Mouse (Mus musculus) frontal cortex, postnatal 14 days (tissue): ENCODE results near the gene P4ha3.

Experiments
- DNase-seq, 2 experiments: peaks; one replicate each; pipeline ENCODE4 v3.0.0; 2022; ENCODE audit warnings: low spot score in 2 of 2

P4ha3 gene

DNA sequence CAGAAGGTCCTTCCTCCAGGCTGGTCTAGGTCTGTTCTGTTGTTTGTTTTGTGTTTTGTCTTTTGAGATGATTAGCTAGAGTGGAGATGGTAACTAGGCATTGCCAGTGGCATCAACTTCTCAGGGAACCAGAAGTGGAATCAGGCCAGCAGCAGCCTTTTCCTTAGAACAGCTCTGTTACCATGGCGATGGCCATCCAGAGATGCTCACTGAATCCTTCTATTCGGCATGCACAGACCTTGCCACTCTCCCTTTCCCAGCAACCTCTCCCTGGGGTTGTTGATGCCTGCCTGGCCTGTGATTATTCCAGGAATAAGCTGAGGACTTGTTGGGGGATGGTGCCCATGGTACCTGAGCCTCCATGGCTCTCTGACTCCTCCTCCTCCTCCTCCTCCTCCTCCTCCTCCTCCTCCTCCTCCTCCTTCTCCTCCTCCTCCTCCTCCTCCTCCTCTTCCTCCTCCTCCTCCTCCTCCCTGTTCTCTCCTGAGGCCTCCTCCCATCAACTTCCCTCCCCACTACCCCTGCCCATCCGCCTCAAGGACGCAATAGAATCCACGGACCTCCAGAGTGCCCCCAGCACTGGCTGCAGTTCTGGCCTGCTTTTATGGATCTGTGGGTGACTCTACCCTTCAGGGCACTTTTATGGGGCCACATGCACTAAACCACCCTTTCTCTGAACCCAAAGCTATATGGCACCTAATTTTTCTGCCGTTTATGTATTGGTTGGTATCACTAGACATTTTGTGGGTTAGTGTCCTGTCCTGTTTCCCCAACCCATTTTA lies 22.7 kb downstream of the P4ha3 start:
- peak; percentile 37 to 38 for DNase-seq

DNA sequence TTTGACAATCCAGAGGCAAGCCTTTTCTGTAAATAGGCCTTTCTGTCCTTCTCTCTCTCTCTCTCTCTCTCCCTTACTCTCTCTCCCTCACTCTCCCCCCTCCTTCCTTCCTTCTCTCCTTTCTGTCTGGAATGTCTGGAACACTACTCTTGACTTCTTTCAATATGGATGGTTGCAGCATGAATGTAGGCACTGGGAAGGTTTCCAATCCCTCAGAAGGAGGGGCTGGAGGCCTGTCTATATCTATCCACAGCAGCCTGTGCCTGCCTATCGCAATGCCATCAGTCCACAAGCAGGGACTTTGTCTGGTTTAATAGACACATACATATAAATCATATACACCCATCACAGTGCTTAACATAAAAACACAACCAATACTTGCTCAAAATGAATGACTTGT lies 23.9 kb downstream of the P4ha3 start:
- no peak for DNase-seq

DNA sequence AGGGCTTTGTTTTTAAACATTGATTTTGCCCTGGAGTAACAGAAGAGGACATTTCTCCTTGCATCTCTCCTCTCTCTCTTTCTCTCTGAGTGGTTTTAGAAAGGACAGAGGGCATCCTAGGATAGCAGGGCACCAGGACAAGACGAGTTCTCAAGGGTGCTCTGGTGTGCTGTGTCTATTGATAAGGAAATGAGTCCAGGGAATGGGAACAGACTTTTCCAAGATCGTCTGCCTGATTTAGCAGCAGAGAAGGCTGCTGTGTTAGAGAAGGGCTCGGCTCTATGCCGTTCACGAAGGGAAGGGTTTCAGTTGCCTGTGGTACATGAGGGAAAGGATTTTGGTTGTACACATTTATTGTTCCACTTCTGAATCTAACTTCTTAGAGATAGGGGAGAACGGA lies 24.4 kb downstream of the P4ha3 start:
- DNase-seq, result no peak

DNA sequence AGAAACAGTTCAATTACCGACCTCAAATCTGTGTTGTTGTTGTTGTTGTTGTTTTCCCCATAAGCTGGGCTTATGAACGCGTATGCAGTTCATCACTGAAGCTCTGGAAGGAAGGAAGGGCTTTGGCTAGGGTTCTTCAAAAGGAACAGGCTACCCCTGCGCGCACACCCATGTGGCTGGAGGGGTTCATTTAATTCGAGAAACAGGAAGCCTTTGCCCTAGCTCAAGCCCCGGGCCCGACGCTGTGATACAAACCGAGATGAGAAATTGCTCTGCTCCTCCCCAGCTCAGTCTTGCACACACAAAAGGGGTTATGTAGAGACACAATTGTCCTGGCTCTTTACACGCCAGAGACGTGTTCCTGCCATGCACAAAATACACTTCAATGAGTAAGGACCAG lies 25.0 kb downstream of the P4ha3 start:
- DNase-seq, result no peak

DNA sequence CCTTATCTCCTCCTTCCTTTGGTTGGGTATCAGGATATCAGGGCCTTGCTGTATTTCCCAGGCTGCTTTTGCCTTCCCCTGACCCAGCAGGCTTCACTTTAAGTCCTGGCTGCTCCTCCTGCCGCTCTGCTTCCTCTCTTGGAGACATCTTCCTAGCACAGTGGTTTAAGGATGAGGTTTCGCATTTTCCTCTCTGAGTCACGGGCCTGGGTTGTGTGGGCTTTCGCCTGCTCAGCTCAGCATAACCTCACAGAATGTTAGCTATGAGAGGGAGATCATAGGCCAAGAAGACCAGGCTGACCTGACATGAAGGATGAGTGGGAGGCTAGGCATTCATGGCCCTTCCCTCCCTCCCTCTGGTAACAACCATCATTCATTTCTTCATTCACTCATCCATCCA lies 27.4 kb downstream of the P4ha3 start:
- no peak for DNase-seq

DNA sequence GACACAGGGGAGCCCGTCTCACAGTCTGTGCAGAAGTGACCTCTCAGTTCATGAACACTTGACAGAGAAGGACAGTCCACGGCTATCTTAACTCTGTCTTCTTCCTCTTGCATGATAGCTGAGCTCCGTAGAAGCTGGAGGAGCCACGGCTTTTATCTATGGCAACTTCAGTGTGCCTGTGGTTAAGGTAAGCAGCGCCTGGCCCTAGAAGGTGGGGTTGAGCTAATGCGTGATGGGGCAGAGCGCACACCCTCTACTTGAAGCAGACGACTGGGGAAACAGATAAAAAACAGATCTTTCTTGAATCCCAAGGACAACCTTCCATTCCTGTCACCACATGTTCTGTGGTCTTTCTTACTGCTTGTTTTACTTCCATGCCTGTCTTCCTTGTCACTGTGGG lies 31.6 kb downstream of the P4ha3 start:
- DNase-seq, result no peak

DNA sequence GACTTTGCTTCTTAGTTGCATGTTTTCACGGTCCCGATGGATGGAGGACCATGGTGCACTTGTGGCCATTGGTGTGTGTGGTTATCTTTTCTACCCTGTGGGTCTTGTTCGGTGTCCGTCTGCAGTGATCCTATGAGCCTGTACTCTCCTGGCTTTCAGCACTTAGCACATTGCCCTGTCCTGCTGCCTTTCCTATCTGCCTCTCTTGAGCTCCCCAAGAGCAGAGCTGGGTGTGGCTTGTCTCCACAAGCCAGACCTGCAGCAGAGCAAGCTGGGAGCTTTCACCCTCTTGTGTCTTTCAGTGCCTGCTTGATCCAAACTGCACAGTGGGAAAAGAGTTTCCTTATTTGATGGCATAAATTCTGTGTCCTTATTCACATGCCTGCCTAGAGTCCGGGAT lies 32.2 kb downstream of the P4ha3 start:
- DNase-seq, result no peak

DNA sequence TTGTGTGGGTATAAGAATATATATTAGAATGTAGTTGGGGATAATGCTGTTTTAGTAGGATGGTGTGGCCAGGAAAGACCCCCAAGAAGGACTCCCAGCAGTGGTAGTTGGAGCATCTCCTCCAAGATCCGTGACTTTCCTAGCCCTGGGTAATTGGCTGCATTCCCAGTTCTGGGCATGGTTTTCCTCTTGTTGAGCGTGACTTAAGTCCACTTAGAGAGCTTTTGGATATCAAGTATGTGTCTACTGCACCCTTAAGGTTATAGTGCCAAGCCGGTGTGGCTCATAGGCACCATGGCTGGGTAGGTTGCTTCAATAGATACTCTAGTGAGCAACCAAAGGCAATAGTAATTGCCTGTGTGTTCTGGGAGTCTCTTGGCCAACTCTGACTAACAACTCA lies 38.4 kb downstream of the P4ha3 start:
- DNase-seq, result no peak

DNA sequence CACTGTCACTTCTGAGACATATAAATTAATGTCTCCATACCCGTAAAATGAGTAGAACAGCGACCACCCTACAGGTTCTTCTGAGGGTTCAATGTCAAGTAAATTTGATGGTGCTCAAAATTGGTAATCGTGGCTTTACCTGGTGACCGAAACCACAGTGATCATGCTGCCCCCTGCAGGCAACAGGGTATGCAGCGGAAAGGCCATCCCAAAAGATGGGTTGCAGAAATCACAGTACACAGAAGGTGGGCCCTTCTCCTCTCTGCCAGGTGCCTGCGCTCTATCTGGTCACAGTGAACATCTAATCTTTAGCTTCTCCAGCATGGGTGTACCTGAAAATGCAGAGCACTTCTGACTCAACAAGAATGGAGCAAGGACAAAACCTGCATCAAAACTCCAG lies 40.2 kb downstream of the P4ha3 start:
- DNase-seq, result no peak

DNA sequence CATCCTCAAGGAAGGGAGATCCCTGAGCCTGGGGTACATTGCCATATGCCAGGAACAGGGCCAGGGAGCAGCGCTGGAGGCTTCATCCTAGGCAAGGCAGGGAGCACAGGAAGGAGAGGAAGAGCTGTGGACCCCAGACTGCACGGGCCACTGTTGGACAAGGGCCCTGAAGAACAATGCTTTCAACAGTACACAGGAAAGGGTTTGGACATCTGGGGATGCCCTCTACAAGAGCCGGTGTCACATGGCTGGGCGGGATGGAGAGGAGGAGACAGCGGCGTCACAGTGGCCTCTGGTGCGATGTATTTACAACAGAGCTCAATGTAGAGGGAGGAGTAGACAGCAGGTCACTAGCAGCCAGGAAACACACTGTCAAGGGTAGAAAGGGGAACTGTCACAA lies 42.2 kb downstream of the P4ha3 start:
- DNase-seq, result no peak

DNA sequence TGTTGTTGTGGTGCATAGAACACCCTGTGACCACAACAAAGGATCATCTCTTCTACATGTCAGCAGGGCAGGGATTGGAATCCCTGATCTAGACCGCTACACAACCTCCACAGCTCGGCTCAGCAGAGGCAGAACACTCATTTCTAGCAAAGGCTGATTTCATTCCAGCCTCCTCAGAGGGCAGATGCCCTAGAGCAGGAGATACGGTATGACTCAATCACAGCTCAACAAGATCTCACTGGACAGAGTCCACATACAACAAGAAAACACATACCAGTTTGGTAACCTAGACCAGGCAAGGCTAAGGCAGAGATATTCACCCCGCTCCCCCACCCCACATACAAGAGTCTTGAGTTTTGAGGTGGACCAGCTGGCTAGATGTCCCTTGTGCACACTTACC lies 43.3 kb downstream of the P4ha3 start:
- no peak for DNase-seq

DNA sequence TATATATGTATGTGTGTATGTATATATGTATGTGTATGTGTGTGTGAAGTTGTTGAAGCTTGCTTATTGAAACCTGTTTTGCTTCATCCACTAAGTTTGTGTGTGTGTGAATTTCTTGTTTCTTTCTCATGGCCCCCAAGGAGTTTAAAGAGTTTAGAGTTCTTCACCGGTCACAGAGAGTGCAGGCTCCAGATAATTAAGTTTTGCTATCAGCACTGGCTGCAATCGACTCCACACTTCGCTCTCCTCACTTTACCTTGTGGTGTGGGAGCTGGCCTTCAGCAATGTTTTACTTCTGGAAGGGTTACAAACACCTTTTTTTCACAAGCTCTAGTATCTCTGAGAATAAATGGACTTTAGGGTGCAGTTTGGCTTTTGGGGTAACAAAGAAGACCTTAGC lies 45.9 kb downstream of the P4ha3 start:
- no peak for DNase-seq

DNA sequence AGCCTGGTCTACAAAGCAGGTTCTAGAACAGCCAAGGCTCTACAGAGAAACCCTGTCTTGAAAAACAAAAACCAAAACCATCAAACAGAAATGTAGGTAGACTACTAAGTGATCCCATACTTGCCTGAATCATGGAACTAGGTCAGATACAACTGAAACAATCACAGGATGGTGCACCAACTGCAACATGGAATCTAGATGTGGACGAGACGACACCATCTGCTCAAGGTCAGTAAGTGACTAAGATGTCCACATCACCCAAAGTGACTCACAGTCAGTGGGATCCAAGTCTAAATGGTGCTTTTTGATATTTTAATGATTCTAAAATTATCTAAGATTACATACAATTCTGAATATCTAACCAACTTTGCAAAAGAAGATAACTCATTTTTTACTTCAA lies 50.6 kb downstream of the P4ha3 start:
- no peak for DNase-seq

DNA sequence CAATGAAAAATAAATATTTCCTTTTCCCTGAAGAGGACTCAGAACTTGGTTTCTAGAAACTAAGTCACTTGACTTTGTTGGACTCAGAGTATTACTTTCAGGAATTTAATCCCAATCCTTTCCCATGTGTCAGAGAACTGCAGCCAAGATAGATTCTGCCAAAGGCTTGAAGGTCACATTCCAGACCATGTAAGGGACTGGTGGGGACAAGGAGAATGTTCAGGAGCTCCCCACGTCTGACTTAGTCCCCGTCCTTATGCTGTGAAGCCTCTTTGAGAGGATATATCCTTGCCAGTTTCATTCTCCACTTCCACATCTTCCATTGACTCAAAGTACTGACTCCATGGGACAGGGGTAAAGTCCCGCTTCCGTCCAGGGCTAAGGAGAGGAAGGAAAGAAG lies 69.7 kb downstream of the P4ha3 start:
- DNase-seq, result no peak

DNA sequence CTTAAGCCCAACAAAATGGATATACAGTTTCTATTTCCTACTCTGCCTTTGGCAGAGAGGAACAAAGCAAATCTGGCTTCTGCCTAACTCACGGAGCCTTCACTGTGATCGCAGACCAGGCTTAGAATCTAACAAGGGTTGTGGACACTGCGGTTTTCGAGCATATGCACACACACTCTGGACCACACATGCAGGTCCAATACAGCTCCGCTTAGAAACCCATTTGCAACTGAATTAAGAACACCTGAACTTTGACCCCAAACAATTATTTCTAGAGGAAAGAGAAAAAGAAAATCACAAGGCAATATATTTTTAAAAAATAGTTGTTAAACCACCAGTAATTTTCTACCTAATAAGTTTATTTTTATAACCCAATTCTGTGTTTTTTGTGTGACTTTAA lies 71.0 kb downstream of the P4ha3 start:
- DNase-seq, result no peak

DNA sequence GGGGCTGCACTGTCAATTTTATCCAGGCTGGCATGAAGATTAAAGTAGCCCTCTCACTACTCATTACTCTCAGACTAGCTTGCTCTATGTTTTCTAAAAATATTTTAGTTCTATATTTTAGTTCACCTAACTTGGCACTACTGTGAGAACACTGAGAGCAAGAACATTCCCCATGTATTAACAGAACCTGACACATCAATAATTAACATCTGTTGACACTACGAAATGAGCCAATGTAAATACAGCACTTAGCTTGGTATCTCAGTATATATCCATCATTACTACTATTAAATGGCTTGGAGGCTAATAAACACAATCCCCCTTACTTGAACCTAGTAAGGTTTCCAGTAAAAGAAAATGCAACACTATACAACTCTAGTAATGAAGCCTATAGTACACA lies 71.4 kb downstream of the P4ha3 start:
- no peak for DNase-seq

DNA sequence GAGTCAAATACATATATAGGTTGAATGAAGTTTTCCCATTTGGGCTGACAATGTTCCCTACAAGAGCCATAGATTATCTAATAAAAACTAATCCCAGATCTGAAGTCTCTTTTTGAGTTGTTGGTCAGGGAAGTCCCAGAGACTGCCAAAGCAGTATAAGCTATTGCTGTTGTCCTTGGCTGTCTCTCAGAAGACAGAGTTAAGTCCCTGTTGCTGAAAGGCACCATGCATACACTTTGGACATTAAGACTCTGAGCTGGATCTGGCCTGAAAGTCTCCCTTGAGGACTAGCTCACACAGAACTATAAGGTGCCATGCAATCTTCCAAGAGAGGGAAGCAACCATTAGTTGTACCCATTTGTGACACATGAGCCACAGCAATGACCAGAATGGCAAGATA lies 72.5 kb downstream of the P4ha3 start:
- DNase-seq, result no peak

DNA sequence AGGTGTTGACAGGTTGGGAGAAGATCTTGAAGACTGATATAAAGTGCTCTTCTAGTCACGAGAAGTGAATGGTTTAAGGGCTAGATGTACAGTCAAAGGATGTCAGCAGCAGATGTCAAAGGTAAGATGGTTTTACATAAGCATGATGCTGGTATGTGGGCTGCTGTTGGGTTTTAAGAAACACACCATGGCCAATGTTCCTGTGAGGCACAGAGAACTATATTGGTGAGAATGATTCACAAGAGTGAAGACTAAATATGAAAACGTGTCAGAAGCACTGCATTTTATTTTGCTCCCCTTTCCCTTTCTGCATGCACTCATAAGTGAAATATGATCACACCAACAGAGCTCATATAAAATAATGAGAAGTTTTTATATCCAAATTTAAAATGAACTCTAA lies 77.8 kb downstream of the P4ha3 start:
- no peak for DNase-seq

DNA sequence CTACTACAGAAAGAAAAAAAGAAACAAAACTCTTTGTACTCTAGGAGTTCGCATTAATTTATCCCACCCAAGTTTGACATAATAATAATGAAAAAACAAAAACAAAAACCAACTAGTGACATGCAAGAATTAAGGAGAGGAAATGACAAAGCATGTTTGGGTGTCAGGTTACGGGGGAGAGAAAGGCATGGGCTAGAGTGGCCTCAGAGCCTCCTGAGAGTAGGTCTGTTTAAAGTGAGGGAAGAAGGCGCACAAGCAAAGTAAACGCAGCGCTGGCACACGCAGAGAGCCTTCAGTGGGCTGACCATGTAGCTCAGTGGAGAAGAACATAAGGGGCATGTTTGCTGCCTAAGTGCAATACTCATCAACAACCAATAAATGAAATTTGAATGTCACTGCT lies 79.6 kb downstream of the P4ha3 start:
- DNase-seq, result no peak
